Mouse (Mus musculus) lung, postnatal 36 days (tissue): ENCODE results near the gene Ensa.
"Not testable (repeated sequence)": the region's sequence is repeated elsewhere in the genome, so short reads cannot be mapped to it uniquely, and the experiment has no call there.

ENCODE experiments used
- DNase-seq: peaks from one replicate; pipeline ENCODE4 v3.0.0; 2022; ENCODE audit warnings: mixed read lengths

Gene Ensa

GRCm38 (mm10) chr3:95645313-95646235 is 20.8 kb downstream of the Ensa start:
- DNase-seq, result peak; percentile 86

- no peak for DNase-seq
Measured at GRCm38 (mm10) chr3:95648016-95648415, 23.2 kb downstream of the Ensa start.

GRCm38 (mm10) chr3:95650276-95651032 is 25.7 kb downstream of the Ensa start:
- DNase-seq, result peak; percentile 88

GRCm38 (mm10) chr3:95651033-95651373 is 26.2 kb downstream of the Ensa start:
- no peak for DNase-seq

DNA sequence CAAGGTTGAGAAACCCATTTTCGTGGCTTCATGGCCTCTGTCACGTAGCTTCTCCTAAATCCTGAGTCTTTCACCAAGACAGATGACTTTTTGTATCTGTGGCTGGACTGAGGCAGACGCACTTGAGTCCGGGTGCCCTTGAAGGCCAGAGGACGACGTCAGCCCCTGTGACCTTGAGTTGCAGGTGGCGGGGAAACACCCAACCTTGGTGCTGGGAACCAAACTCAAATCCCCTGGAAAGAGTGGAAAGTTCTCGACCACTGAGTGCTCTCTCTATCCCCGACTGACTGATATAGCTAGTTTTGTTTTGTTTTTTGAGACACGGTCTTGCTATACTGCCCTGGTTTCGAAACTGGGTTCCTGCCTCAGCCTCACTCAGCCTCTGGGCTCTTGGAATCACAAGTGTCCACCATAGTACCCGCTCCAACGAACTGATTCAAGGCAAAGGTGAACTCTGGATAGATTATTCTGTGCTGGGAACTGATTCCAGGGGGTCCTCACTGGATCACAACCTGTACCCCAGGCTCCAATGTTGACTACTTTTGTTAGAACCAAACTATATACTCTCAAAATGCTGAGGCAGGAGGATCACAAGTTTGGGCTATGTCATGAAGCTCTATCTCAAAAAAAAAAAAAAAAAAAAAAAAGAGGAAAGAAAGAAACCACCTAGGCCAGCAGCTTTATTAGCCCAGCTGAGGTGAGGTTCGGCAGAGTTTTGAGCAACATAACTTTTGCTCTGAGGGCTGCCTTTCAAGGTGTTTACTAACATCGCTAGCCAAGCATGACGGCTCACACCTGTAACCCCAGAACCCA is 26.8 kb downstream of the Ensa start:
- peak; percentile 25 for DNase-seq

DNA sequence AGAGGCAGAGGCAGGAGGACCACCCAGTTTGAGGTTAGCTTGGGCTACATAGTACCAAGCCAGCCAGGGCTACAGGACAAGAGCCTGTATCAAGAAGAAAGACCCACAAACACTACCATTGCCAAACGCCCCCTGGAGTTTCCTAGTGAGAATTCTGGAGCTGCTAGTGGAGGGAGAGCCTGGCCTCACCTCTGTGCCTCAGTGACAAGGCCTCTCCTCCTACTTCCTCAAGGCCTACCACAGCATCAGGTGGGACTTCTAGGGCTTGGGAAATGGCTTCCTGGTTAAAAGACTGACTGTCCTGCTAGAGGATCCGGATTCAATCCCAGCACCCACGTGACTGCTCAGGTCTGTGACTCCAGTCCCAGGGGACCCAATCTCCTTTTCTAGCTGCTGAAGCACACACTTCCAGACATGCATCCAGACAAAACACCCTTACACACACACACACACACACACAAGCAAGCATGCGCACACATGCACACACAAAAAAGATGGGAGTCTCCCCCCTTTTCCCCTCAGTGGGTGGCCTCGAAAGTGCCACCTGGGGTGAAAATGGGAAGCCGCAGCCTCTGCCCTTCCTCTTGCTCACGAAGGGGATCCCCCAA is 27.5 kb downstream of the Ensa start:
- DNase-seq, result peak; percentile 63

DNA sequence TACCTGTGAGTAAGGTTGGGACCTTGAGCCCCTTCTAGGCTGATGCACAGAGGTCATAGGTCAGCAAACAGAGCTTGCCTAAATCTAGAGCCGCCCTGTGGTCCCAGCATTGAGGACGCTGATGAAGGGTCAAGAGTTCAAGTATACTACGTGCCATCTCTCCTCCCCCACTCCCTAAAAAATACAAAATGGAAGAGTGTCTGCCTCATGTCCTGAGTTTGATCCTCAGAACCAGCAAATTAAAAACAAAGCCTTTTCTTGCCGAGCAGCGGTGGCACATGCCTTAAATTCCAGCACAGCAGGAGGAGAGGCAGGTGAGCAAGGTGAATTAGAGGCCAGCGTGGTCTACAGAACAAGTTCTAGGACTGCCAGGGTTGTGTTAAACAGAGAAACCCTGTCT is 28.1 kb downstream of the Ensa start:
- no peak for DNase-seq

- DNase-seq, result peak; percentile 91
Measured at GRCm38 (mm10) chr3:95653473-95654034, 28.8 kb downstream of the Ensa start.

GRCm38 (mm10) chr3:95654371-95654770 is 29.6 kb downstream of the Ensa start:
- DNase-seq, result not testable (repeated sequence)

DNA sequence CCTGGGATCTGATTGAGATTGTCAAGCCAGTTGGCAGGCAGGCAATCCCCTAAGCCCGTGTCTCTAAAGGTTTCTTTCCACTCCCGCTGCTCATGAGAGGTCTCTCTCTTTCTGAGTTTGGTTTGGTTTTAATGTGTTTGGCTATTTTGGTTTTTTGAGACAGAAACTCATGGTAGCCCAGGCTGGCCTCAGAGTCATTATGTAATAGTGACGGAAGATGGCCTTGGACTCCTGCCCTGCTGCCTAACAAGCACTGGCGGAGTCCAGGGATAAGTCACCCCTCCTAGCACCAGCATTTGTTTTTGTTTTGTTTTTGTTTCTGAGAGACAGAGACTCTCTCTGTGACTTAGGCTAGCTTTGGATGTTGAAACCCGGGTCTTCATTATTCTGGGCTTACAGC is 30.6 kb downstream of the Ensa start:
- DNase-seq, result peak; percentile 56

GRCm38 (mm10) chr3:95657108-95657507 is 32.3 kb downstream of the Ensa start:
- no peak for DNase-seq

DNA sequence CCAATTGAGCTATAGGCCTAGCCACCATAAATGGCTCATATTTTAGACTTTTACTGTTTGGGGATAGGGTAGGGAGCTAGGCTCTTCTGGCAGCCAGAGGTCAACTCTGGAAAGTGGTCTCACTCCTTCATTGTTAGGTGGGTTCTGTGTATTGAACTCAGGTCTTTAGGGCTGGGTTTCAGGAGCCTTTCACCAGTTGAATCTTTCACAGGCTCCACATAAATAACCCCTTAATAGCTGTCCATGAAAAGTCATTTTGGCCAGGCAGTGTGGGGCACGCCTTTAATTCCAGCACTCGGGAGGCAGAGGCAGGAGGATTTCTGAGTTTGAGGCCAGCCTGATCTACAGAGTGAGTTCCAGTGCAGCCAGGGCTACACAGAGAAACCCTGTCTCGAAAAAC is 32.9 kb downstream of the Ensa start:
- DNase-seq, result no peak

- peak; percentile 96 for DNase-seq
Measured at GRCm38 (mm10) chr3:95658236-95658867, 33.6 kb downstream of the Ensa start, which contains the start of gene Mcl1. TSS of gene Mcl1 (plus strand) at chr3:95658788.

DNA sequence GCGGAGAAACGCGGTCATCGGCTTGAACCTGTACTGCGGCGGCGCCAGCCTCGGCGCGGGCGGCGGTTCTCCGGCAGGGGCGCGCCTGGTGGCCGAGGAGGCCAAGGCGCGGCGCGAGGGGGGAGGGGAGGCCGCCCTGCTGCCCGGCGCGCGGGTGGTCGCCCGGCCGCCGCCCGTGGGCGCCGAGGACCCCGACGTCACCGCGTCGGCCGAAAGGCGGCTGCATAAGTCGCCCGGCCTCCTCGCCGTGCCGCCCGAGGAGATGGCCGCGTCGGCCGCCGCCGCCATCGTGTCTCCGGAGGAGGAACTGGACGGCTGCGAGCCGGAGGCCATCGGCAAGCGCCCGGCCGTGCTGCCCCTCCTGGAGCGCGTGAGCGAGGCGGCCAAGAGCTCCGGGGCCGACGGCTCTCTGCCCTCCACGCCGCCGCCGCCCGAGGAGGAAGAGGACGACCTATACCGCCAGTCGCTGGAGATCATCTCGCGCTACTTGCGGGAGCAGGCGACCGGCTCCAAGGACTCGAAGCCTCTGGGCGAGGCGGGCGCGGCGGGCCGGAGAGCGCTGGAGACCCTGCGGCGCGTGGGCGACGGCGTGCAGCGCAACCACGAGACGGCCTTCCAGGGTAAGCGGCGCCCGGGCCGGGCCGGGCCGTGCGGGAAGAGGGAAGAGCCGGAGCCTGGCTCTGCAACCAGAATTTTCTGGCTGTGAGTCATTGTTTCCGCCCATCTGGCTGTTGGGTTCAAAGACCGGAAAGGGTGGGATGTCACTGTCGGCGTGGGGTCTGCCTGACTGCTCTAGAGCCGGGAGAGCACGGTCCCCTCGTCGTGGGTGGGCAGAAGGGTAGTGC is 34.3 kb downstream of the Ensa start:
- DNase-seq, result peak; percentile 88

DNA sequence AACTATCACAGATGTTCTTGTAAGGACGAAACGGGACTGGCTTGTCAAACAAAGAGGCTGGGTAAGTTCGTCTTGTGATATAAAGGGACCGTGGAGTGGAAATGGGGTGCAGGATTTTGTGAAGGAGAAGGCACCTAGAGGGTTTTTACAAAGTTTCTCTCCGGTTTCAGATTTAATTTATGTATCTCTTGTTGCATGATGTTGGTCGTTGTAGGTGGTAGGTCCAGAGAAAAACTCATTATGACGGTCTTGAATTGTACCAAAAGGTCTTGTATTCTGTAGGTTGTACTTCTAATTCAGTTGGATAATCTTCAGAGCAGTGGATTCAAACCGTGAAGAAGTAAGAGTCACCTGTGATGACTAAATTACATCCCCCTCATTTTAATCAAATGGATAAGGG is 35.2 kb downstream of the Ensa start:
- DNase-seq, result no peak

DNA sequence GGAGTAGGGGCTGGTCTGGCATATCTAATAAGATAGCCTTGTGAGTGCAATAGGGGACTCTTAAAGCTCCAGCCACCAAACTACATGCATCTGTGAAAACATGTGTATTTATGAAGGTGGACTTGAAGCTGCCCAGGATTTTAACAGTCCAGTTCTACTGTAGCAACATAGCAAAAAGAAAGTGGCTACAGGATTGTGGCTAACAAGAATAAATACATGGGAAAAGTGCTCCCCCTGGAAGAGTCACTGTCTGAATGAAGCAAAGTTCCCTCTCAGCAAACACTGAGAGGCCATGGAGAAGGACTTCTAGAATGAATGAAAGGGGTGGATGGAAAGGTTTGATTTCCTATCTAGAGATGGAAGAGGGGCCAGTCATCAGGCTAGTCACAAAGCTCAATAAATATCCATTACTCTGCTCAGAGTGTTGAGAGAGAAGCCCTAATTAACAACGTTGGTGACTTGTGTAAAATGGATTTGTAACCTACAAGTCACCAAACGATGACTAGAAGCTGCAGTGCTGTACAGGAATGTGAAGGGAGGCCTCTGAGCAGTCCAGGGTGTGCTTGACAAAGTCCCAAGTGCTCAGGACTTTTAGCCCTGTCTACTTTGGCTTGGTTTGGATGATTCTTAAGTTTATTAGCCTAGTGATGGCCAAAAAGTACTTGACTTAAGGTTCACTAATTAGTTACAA is 36.1 kb downstream of the Ensa start:
- DNase-seq, result no peak

- DNase-seq, result no peak
Measured at GRCm38 (mm10) chr3:95661945-95662715, 37.3 kb downstream of the Ensa start.

DNA sequence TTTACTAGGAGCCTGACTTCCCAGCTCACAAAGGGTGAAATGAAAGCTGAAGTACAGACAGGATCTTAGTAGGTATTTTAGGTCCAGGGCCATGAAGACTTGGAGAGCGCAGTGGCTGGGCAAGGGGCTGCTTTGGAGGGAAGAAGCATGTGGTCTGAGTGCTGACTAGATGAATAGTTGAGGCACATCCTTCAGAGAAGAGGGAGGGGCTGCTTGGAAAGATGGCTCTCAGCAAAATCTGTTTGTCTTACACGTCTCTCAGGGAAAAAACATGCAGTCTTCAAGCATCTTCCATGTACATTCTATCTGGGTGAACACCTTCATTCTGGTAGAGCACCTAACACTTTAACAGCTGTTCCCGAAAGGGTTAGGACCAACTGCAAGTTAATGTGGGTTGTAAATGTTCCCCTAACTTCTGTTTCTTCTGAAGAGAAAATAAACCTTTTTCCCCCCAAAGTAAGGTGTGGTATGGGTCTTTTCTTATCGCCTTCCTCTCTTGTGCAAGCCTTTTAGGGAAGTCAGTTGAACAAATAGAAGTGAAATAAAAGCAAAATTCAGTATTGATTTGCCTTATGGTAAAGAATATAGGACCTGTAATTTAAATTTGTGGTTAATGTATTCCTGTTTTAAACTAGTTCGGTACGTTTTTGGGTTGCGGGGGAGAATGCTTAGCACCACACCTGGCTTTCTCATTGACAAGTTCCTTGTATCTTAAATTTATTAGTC is 38.1 kb downstream of the Ensa start:
- no peak for DNase-seq

- no peak for DNase-seq
Measured at GRCm38 (mm10) chr3:95663486-95663885, 38.7 kb downstream of the Ensa start.
